Mouse (Mus musculus) liver, embryonic 14.5 days (tissue): Measurements from ENCODE around the gene Adamts12. TPM values are rescaled to one million over a fixed set of nuclear protein-coding genes. Genes with fewer than 3 reads are reported as not detected.

Source experiments
- ATAC-seq: fragments of 200-750 bp; cut with Nextera tagmentation; 2 replicates; pipeline ENCODE4 v1.8.0; 2017; ENCODE audit warnings: moderate number of reproducible peaks, mild to moderate bottlenecking, moderate library complexity; ENCODE audit not compliant: insufficient read depth
- DNase-seq, 3 experiments: peaks; one replicate each; pipeline ENCODE4 v3.0.0-alpha.2; 2012 to 2013; ENCODE audit warnings: low read depth in 3 of 3, low spot score in 3 of 3
- H3K27ac ChIP-seq: fragments of 300-500 bp; sonication (generic); 2 replicates; pipeline ENCODE4 v1.5.1; 2014; ENCODE audit warnings: moderate library complexity, mild to moderate bottlenecking, control low read depth, inconsistent platforms
- H3K27me3 ChIP-seq: fragments of 300-500 bp; sonication (generic); 2 replicates; pipeline ENCODE4 v1.6.1; 2014; ENCODE audit warnings: mild to moderate bottlenecking, low read length, moderate library complexity; ENCODE audit not compliant: control insufficient read depth, insufficient read depth
- H3K36me3 ChIP-seq: fragments of 300-500 bp; sonication (generic); replicated peaks from 2 replicates; pipeline ENCODE4 v1.6.1; 2014; ENCODE audit warnings: low read depth; ENCODE audit not compliant: control insufficient read depth, insufficient read depth
- H3K4me1 ChIP-seq, 2 experiments: fragments of 200-500 bp in 1 of 2; fragments of 300-500 bp in 1 of 2; sonication (generic) in 1 of 2; replicated peaks; 2 replicates each; pipeline ENCODE4 v1.6.1; 2012 to 2014; ENCODE audit warnings: antibody characterized with exemption in 1 of 2, inconsistent platforms in 1 of 2, low read length in 1 of 2; ENCODE audit not compliant: control insufficient read depth in 2 of 2, insufficient read depth in 2 of 2
- H3K4me2 ChIP-seq: fragments of 300-500 bp; sonication (generic); 2 replicates; pipeline ENCODE4 v1.6.1; 2014; ENCODE audit warnings: low read depth, mild to moderate bottlenecking, control low read depth, moderate library complexity
- H3K4me3 ChIP-seq, 2 experiments: fragments of 200-500 bp in 1 of 2; fragments of 300-500 bp in 1 of 2; sonication (generic) in 1 of 2; 2 replicates each; pipeline ENCODE4 v1.5.1; 2012 to 2014; ENCODE audit warnings: low read depth in 2 of 2, low read length in 2 of 2, mild to moderate bottlenecking in 2 of 2, control low read depth in 1 of 2, inconsistent platforms in 1 of 2, moderate library complexity in 1 of 2; ENCODE audit not compliant: insufficient read depth in 1 of 2
- H3K9ac ChIP-seq: fragments of 300-500 bp; sonication (generic); replicated peaks from 2 replicates; pipeline ENCODE4 v1.6.1; 2014; ENCODE audit warnings: mild to moderate bottlenecking, control low read depth, moderate library complexity
- H3K9me3 ChIP-seq: fragments of 300-500 bp; sonication (generic); 2 replicates; pipeline ENCODE4 v1.6.1; 2016; ENCODE audit warnings: low read length, mixed read lengths; ENCODE audit not compliant: control insufficient read depth
- CTCF ChIP-seq: IDR thresholded peaks from 2 replicates; pipeline ENCODE4 v1.5.1; 2016; ENCODE audit warnings: antibody characterized with exemption, low read depth, control low read depth
- EP300 ChIP-seq: IDR thresholded peaks from 2 replicates; pipeline ENCODE4 v1.6.1; 2016; ENCODE audit warnings: antibody characterized with exemption, low read depth
- WGBS: fragments of 180-500 bp; shearing (Covaris S2); extraction: QIAGEN DNeasy Blood & Tissue Kit; methylation state at CpG from one replicate; pipeline ENCODE4 v1.1.7; 2014; ENCODE audit not compliant: insufficient replicate concordance; 5-methylcytosine and 5-hydroxymethylcytosine counted together
- polyA plus RNA-seq, 2 experiments: library from polyadenylated mRNA; depleted of rRNA in 1 of 2; stranded (reverse) in 1 of 2; unstranded in 1 of 2; fragments of >200 nt; fragmentation: Nextera tagmentation in 1 of 2; extraction: Ambion mirVana in 1 of 2; gene quantifications; 2 replicates each; pipeline versions ENCODE4 v1.2.1 to v1.2.3; 2012 to 2014

The Adamts12 gene
- polyA plus RNA-seq, 2 experiments: 0.23 to 0.47 TPM

DNA sequence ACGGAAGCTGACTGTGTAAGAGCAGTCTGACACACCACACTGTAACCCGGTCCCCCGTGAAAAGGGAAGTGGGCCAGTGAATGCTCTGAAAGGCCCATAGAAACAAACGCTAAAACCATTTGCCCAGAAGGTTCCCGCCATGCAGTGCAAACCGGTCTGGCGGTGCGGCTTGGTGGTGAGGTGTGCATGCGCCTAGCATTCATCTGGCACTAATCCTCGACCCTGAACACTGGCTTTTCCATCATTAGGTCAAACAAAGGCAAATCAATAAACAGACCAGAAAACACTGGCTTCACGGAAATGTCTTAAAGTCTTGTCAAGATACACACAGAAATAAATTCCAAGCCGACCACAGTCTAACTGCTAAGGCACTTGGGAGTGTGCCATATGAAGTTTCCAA is 318.0 kb downstream of the Adamts12 start:
- Histone ChIP-seq H3K27ac (no peak overlapping the region), H3K36me3 (peaks cover 38% of the 10 kb centered on the region), H3K4me1 (no peaks in the 10 kb centered on the region), H3K27me3 (no peaks in the 10 kb centered on the region), H3K9ac (no peak overlapping the region), H3K4me2 (no peak overlapping the region), H3K4me3 (no peak overlapping the region), H3K9me3 (no peaks in the 10 kb centered on the region)
- DNase-seq (no peak), ATAC-seq (no peak)
- 76% methylated on average over 12 of the region's 12 CpGs for whole genome bisulfite sequencing
- TF ChIP-seq EP300: no peak
- TF ChIP-seq CTCF: no peak

DNA sequence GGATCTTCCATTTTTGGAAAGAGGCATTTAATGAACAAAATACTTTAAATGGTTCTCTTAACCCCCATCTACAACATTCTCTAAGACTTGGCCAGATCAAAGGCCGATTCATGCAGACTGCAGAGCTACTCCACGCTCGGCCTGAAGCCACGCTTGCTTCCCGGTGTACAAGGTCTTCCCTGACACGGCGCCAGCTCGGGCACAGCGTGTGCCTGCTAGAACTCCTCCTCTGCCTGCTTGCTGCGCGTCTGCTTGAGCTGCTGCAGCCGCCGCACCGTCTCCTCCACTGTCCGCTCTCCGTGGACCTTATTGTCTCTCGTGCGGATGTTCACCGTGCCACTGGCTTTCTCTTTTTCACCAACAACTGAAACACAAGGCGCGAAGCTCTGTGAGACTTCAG is 319.2 kb downstream of the Adamts12 start:
- DNase-seq: no peak
- no peak overlapping the region for H3K4me3 ChIP-seq
- H3K27ac ChIP-seq: no peak overlapping the region
- WGBS: 94% methylated on average over 21 of the region's 21 CpGs
- no peaks in the 10 kb centered on the region for H3K27me3 ChIP-seq
- H3K36me3 ChIP-seq: peaks cover 51% of the 10 kb centered on the region
- H3K9me3 ChIP-seq: no peaks in the 10 kb centered on the region
- H3K4me1 ChIP-seq: no peaks in the 10 kb centered on the region
- H3K9ac ChIP-seq: no peak overlapping the region
- H3K4me2 ChIP-seq: no peak overlapping the region
- no peak for ATAC-seq
- TF ChIP-seq EP300: no peak
- no peak for TF ChIP-seq CTCF

GRCm38 (mm10) chr15:11392903-11393302 is 328.3 kb downstream of the Adamts12 start:
- peaks cover 66% of the 10 kb centered on the region for H3K36me3 ChIP-seq
- ATAC-seq: no peak
- TF ChIP-seq CTCF (no peak), EP300 (no peak)
- WGBS: 86% methylated on average over 16 of the region's 16 CpGs
- no peak for DNase-seq
- no peak overlapping the region for H3K9ac ChIP-seq
- no peak overlapping the region for H3K27ac ChIP-seq
- H3K4me2 ChIP-seq: no peak overlapping the region
- H3K4me3 ChIP-seq: no peak overlapping the region
- H3K27me3 ChIP-seq: no peaks in the 10 kb centered on the region
- peaks cover 0 to 3% of the 10 kb centered on the region in 2 experiments; a peak in 1 of 4 replicates for H3K4me1 ChIP-seq
- H3K9me3 ChIP-seq: no peaks in the 10 kb centered on the region

GRCm38 (mm10) chr15:11396421-11396820 is 331.8 kb downstream of the Adamts12 start:
- no peak overlapping the region for H3K4me2 ChIP-seq

More at GRCm38 (mm10) chr15:11396421-11396820, 331.8 kb downstream of the Adamts12 start:
- ATAC-seq: no peak
- Histone ChIP-seq H3K27me3 (no peaks in the 10 kb centered on the region), H3K4me1 (peaks cover 0 to 16% of the 10 kb centered on the region in 2 experiments; a peak in 3 of 4 replicates), H3K9me3 (no peaks in the 10 kb centered on the region), H3K36me3 (peaks cover 31% of the 10 kb centered on the region), H3K27ac (no peak overlapping the region), H3K4me3 (no peak overlapping the region), H3K9ac (no peak overlapping the region)
- no peak for DNase-seq
- no peak for TF ChIP-seq EP300
- TF ChIP-seq CTCF: no peak
- WGBS: 76% methylated on average over 6 of the region's 6 CpGs

Other genes starting within 250 kb of the Adamts12 start
- gene C1qtnf3, start 112.5 kb upstream of the Adamts12 start, polyA plus RNA-seq (2012; rRNA removed): 0.02 TPM in 1 of 2 replicates, not detected in the other
- gene C1qtnf3, start 112.5 kb upstream of the Adamts12 start, polyA plus RNA-seq (2014; fragmentation: Nextera tagmentation; extraction: Ambion mirVana): not detected in 2 replicates
- gene Amacr, start 83.0 kb upstream of the Adamts12 start, polyA plus RNA-seq (2012; rRNA removed): 8.5 and 10.9 TPM in 2 replicates
- gene Amacr, start 83.0 kb upstream of the Adamts12 start, polyA plus RNA-seq (2014; fragmentation: Nextera tagmentation; extraction: Ambion mirVana): 19.3 and 20.3 TPM in 2 replicates
- gene Slc45a2, start 64.1 kb upstream of the Adamts12 start, polyA plus RNA-seq (2012; rRNA removed): 0.01 TPM in 2 replicates
- 0.16 TPM in 1 of 2 replicates, not detected in the other for gene Slc45a2, start 64.1 kb upstream of the Adamts12 start, polyA plus RNA-seq (2014; fragmentation: Nextera tagmentation; extraction: Ambion mirVana)
- not detected in 2 replicates for gene Rxfp3, start 26.8 kb upstream of the Adamts12 start, polyA plus RNA-seq (2012; rRNA removed)
- not detected in 2 replicates for gene Rxfp3, start 26.8 kb upstream of the Adamts12 start, polyA plus RNA-seq (2014; fragmentation: Nextera tagmentation; extraction: Ambion mirVana)